Mouse (Mus musculus): ENCODE data around the gene Zfp512b.
A peak's percentile ranks its signal among the peaks of the same experiment; 100 is the strongest.

Gene Zfp512b

DNA sequence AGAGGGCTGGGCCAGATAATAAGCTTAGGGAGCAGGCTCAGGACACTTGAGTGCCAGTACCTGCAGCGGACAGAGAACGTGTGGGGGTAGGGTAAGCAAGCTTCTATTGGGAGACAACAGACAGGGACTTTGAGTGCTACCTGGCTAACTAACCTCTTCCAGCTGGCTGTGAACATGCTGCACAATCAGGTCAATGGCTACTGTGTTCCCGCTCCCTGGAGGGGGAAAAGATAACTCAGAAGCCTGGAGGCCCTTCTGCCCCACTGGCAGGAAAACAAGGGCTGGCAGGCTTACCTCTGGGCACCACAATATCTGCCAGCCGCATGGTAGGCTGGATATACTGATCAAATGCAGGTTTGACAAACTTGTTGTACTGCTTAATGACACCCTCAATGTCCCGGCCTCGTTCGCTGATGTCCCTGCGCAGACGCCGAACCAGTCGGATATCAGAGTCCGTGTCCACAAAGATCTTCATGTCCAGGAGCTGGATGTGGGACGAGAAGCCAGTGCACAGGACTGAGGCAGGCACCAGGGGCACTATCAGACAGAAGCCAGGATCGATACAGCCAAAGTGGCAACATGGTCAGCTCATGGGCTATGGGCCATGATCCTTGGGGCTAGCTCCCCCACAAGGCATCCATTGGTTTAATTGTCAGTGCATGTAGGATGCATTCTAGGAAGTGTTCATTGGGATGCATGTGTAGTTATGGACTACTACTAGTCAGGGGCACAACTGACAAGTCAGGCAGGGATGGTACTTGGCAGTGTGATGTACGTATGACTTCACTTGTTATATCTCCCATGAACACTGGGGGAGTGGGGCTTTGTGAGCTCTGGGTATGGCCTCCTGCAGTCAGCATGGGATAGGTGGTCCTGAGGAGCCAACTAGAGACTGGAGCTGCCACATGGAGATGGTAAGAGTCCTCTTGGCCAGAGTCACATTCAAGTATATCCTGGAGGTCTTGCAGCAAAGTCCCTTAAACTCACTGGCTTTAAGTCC lies 19.4 kb downstream of the Zfp512b start:
- no peak for DNase-seq (ENCODE audit: low read depth)

DNA sequence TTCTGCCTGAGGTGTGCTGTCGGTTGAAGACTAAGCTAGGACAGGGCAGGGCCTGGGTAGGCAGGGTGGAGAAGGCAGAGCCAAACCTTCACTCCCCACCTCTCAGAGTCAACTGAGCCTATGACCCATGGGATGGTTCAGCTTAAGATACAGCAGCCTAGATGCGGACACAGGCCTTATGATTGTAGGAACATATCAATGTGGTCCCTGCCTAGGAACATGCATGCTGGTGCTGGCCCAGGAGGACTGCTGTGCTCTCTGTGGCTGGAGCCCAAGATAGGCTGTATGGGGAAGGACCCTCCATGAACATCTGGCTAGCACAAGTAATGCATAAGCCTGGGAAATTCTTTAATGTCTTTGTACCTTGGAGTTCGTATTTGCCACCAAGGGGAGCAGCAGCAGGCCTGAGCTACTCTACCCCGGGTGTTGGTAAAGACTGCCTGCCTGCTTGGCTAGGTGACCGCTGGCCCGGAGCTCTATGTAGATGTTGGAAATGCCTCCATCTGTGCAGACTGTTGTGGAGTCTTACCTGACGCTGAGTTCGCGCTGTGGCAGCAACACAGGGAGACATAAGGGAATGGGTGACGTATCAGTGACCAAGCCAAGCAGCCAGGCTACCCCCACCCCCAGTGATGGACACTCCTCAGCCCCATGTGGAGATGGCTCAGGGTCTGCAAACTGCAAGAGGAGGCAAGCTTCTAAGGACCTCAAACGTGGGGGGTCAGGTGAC lies 20.5 kb downstream of the Zfp512b start:
- DNase-seq (ENCODE audit: low read depth): no peak

- no peak for DNase-seq (ENCODE audit: low read depth)
These were observed 21.5 kb downstream of the Zfp512b start for GRCm38 (mm10) chr2:181570921-181571595.

DNA sequence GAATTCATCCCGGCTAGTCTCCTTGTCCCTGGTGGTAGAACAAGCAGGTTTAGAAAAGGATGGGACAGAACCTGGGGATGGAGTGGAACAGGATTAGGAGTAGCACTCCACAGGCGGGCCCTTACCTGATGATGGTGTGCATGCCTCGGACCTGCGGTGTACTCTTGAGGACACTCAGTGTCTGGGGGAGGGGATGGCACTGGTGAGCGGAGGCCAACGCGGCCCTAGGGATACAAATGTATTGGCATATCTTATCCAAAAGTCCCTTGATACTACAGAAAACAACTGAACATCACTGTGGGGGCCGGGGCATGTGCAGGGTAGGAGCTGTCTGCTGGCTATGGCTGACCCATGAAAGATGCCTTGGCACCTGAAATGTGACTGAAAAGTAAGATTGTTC lies 22.2 kb downstream of the Zfp512b start:
- DNase-seq (ENCODE audit: low read depth): no peak

DNA sequence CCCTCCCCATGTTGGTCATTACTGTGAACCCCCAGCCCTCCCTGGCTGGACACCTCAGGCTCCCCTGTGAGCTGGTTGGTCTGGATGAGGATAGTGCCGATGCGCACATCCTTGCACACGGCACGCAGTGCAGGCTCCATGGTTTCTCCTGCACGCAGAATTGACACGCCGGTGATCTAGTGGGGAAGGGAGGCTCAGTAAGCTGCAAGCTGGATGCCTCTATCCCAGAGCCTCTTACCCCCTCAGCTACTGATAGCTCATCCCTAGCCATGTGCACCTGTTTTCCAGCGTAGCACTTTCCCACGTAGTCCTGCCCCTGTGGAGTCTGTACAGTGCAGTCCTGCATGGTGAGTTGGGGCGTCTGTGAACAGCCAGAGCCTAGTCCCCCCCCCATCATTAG lies 22.7 kb downstream of the Zfp512b start:
- DNase-seq (ENCODE audit: low read depth): no peak

- DNase-seq (ENCODE audit: low read depth): peak; percentile 78
These were observed 24.2 kb downstream of the Zfp512b start for GRCm38 (mm10) chr2:181568272-181569008.

DNA sequence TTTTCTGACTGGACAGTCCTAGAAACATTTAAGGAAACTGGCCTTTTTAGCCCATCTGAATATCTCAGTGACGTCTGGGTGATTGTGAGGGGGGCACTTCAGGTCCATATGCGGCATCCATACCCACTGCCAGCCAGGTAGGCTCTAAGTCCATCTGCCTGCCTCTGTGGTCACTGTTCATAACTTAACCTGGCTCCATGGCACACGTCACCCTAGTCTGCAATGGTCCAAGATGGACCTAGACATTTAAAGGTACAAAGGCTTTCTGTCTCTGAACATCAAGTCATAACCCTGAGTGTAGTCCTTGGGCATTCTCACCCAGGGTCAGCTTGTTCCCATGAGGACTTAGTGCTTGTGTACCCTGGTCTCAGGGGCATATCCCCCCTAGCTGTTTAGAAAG lies 25.3 kb downstream of the Zfp512b start:
- no peak for DNase-seq (ENCODE audit: low read depth)

DNA sequence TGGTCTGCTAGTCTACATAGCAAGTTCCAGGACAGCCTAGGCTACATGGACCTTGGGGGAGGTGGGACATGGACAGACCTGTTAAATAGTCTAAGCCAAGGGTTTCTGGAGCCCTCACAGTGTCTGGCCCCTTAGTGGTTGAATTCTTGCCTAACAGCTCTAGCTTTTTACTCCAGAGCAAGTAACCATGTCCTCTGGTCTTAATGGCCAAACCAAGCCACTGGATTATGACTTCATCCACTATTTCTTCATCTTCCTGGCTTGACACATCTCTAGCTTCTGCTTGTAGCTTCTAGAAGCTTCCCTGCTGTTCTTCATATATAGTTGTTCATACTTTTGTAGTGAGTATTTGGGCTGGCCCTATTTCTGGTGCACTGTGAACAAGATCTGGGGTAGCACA lies 38.8 kb downstream of the Zfp512b start:
- DNase-seq (ENCODE audit: low read depth): no peak

DNA sequence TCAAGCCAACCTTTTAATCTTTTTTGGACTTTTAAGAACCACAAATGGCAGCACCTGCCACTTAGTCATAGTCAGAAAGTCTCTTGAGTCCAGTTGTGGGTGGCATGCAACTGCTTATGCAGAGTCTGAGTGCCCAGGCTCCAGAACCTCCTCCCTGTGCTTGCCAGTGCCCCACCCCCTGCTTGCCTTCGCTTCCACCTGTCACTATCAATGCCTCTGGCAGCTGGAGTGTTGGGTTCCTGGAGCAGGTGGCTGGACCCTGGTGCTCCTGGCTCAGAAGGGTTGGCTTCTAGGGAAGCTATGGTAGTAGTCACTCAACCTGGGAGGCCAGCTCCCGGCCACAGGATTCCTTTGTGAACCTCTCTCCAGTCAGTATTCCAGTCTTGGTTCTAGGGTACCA lies 42.4 kb downstream of the Zfp512b start:
- DNase-seq (ENCODE audit: low read depth): no peak

GRCm38 (mm10) chr2:181548682-181549081 lies 43.9 kb downstream of the Zfp512b start:
- no peak for DNase-seq (ENCODE audit: low read depth)

DNA sequence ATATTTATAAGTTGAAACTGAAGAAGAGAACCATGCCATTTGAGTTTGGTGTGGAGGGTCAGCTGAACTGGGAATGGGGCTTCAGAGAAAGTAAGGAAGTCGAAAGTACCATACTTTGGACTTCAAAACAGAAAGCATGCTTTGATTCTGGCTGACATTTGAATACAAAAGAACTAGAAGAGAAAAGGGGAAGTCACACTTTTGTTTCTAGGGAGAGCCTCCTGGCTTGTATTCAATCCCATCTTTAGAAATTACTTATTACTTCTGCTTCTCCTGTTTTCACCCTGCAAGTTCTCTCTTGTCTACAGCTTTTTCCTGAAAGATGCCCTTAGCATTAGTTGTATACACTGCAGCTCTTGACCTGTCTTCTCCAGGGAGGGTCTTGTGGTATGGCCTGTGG lies 44.4 kb downstream of the Zfp512b start:
- DNase-seq (ENCODE audit: low read depth): no peak

- no peak for DNase-seq (ENCODE audit: low read depth)
These were observed 46.5 kb downstream of the Zfp512b start for GRCm38 (mm10) chr2:181546142-181546541.

- no peak for DNase-seq (ENCODE audit: low read depth)
These were observed 50.7 kb downstream of the Zfp512b start for GRCm38 (mm10) chr2:181541761-181542380.

GRCm38 (mm10) chr2:181537444-181538047 lies 55.1 kb downstream of the Zfp512b start:
- peak; percentile 36 for DNase-seq (ENCODE audit: low read depth)

DNA sequence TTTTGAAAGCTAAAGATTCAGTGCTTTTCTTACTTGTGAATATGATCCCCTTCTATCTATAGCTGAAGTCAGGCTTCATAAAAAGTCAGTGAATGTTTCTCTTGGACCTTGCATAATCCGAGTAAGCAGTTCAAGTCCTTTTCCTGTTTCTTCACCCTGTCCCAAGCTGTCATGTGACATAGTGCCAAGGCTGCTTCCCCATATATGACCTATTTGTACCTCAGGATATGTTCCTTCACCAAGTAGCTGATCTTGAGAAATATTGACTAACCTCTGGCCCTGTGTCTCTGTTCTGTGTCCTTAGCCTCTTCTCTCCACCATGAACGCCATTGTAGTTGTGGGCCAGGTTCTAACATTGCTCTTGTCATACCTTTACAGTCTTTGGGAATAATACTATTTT lies 56.2 kb downstream of the Zfp512b start:
- no peak for DNase-seq (ENCODE audit: low read depth)

- no peak for DNase-seq (ENCODE audit: low read depth)
These were observed 60.0 kb downstream of the Zfp512b start for GRCm38 (mm10) chr2:181532589-181532988.

Data from induced T-regulatory cell, adult 2 months (primary cell).